In genomic region chr11:80332709-80333400, GRCm38 (mm10) we compare ENCODE assay signal across 15 mouse cellular contexts. TPM values are rescaled to one million over a fixed set of nuclear protein-coding genes. Genes with fewer than 3 reads are reported as not detected.
DNase-seq lines count a peak whose midpoint lies in the region; ATAC-seq and TF ChIP-seq lines count a peak whose summit lies in the region.
"Had no signal": no experiment of that assay in that cellular context is flagged by ENCODE, and none has a peak within 500 bp of the region (broad histone marks: within the 10 kb centered on the region; RNA-seq: fewer than 3 reads in every experiment).

No protein-coding gene starts in this region.

- no peak for ATAC-seq in kidney, postnatal 0 days (replicated peaks; ENCODE audit: low FRiP score, low read depth)
- no peak for ATAC-seq in megakaryocyte, adult 5-6 weeks (ENCODE audit: poor library complexity, severe bottlenecking)
- ATAC-seq: hindbrain, embryonic 16.5 days; liver, embryonic 12.5 days had no signal

- peak; percentile 18 for DNase-seq in kidney, postnatal 0 days (ENCODE audit: low spot score)
- DNase-seq in kidney, postnatal 25 days: no peak
- DNase-seq in 3T3-L1 (ENCODE audit: low read depth, low spot score) (peak; percentile 20), ES-E14 (ENCODE audit: low read depth, low spot score) (no peak)
- DNase-seq in embryonic facial prominence, embryonic 10.5 days (ENCODE audit: low spot score): peak; percentile 35
- DNase-seq in cerebellum, adult 9-11 months: no peak
- DNase-seq: cerebellum, adult 8-10 months; gastrocnemius, postnatal 36 days; kidney, adult 11 months; midbrain, embryonic 14.5 days; spleen, adult 18-20 months had no signal

- H3K9me3 ChIP-seq in kidney, postnatal 0 days (replicated peaks; ENCODE audit: low read length): no peaks in the 10 kb centered on the region
- no peaks in the 10 kb centered on the region for H3K9me3 ChIP-seq in ES-E14 (ENCODE audit: control insufficient read depth, insufficient read depth, low read depth, low read length)
- no peaks in the 10 kb centered on the region for H3K9me3 ChIP-seq in embryonic facial prominence, embryonic 10.5 days
- H3K9me3 ChIP-seq: liver, embryonic 12.5 days had no signal

- whole genome bisulfite sequencing in kidney, postnatal 0 days: 41% methylated on average over 12 of the region's 12 CpGs
- WGBS in embryonic facial prominence, embryonic 10.5 days: 71% methylated on average over 12 of the region's 12 CpGs

- no peaks in the 10 kb centered on the region for H3K27me3 ChIP-seq in kidney, postnatal 0 days (ENCODE audit: insufficient read depth, low read length)
- peaks cover 18% of the 10 kb centered on the region; the same call in 1 of the 2 replicates for H3K27me3 ChIP-seq in embryonic facial prominence, embryonic 10.5 days (replicated peaks; ENCODE audit: low read depth, poor library complexity, severe bottlenecking)

- H3K36me3 ChIP-seq in kidney, postnatal 0 days (ENCODE audit: insufficient read depth, low read length): no peaks in the 10 kb centered on the region
- no peaks in the 10 kb centered on the region for H3K36me3 ChIP-seq in ES-E14 (ENCODE audit: control insufficient read depth, insufficient read depth, low read length, poor library complexity, severe bottlenecking)
- no peaks in the 10 kb centered on the region for H3K36me3 ChIP-seq in embryonic facial prominence, embryonic 10.5 days (replicated peaks)
- H3K36me3 ChIP-seq: liver, embryonic 12.5 days had no signal

- TF ChIP-seq CTCF in kidney, postnatal 0 days (IDR thresholded peaks at IDR 0.05; ENCODE audit: low read depth): no peak

- H3K9ac ChIP-seq in kidney, postnatal 0 days (ENCODE audit: low read depth, low read length): no peak overlapping the region
- H3K9ac ChIP-seq in ES-E14 (ENCODE audit: insufficient read depth, low read depth, low read length, poor library complexity, severe bottlenecking): no peak overlapping the region
- H3K9ac ChIP-seq: liver, embryonic 12.5 days had no signal

- H3K4me2 ChIP-seq in kidney, postnatal 0 days (ENCODE audit: low read length): no peak overlapping the region
- H3K4me2 ChIP-seq: heart, embryonic 11.5 days; liver, embryonic 12.5 days had no signal

- in situ Hi-C loops in ES-E14 (cut with MboI; ENCODE audit: low sequenced_read_pairs in 2 of 2, unreplicated experiment in 2 of 2): no loop called here

- no peak overlapping the region for H3K27ac ChIP-seq in kidney, postnatal 0 days
- no peak overlapping the region for H3K27ac ChIP-seq in ES-E14 (ENCODE audit: insufficient read depth, low read depth, low read length, poor library complexity, severe bottlenecking)
- H3K27ac ChIP-seq in embryonic facial prominence, embryonic 10.5 days (replicated peaks): no peak overlapping the region
- H3K27ac ChIP-seq: liver, embryonic 12.5 days had no signal

- no peak overlapping the region for H3K4me3 ChIP-seq in kidney, postnatal 0 days (replicated peaks; ENCODE audit: low read depth, low read length)
- no peak overlapping the region for H3K4me3 ChIP-seq in ES-E14 (ENCODE audit: insufficient read depth in 1 of 2, low read depth in 1 of 2, low read length in 2 of 2, poor library complexity in 1 of 2, severe bottlenecking in 1 of 2)
- H3K4me3 ChIP-seq in embryonic facial prominence, embryonic 10.5 days: no peak overlapping the region
- H3K4me3 ChIP-seq: liver, embryonic 12.5 days had no signal

- H3K4me1 ChIP-seq in kidney, postnatal 0 days (replicated peaks; ENCODE audit: insufficient read depth, low read length): no peaks in the 10 kb centered on the region
- peaks cover 4 to 22% of the 10 kb centered on the region in 2 experiments; a peak in 2 of 4 replicates for H3K4me1 ChIP-seq in ES-E14 (ENCODE audit: control insufficient read depth in 2 of 2, insufficient read depth in 2 of 2, low read length in 2 of 2, poor library complexity in 1 of 2)
- H3K4me1 ChIP-seq in embryonic facial prominence, embryonic 10.5 days: peaks cover 20% of the 10 kb centered on the region
- H3K4me1 ChIP-seq: liver, embryonic 12.5 days had no signal

TF ChIP-seq in ES-E14, 5 proteins besides CTCF, POLR2A, EP300 and RAD21:
- no peak for TF ChIP-seq ZC3H11A (IDR thresholded peaks at IDR 0.05; ENCODE audit: borderline replicate concordance, low read depth, low read length)
- TF ChIP-seq MAFK (IDR thresholded peaks at IDR 0.05; ENCODE audit: insufficient read depth, low read depth, low read length): peak; percentile 37; the same call in 1 of the 2 replicates
- no peak for TF ChIP-seq CHD2 (IDR thresholded peaks at IDR 0.05; ENCODE audit: low read depth, low read length)
TF ChIP-seq in ES-E14: peak in this region for 1.

RNA-seq across cellular contexts. Expression of gene Rhbdl3, which starts 32.1 kb away (rescaled TPM):
- polyA plus RNA-seq in kidney, postnatal 0 days (2015; fragmentation: Nextera tagmentation; extraction: Ambion mirVana): 1.5 and 2.1 TPM in 2 replicates
- 1.3 and 2.0 TPM in 2 replicates for total RNA-seq in ES-E14 (2012; rRNA removed)
- polyA plus RNA-seq in embryonic facial prominence, embryonic 10.5 days (2016; fragmentation: Nextera tagmentation; extraction: Ambion mirVana): 2.1 and 3.7 TPM in 2 replicates
- total RNA-seq in megakaryocyte, adult 5-6 weeks (2015): 0.11 and 1.5 TPM in 2 replicates
- total RNA-seq in megakaryocyte, adult 5-6 weeks (2017): 0.11 TPM in 1 of 2 replicates, not detected in the other

RNA-seq across cellular contexts. Expression of gene 5730455P16Rik, which starts 45.0 kb away (rescaled TPM):
- 17.1 and 18.2 TPM in 2 replicates for polyA plus RNA-seq in kidney, postnatal 0 days (2015; fragmentation: Nextera tagmentation; extraction: Ambion mirVana)
- 11.5 and 15.1 TPM in 2 replicates for total RNA-seq in ES-E14 (2012; rRNA removed)
- polyA plus RNA-seq in embryonic facial prominence, embryonic 10.5 days (2016; fragmentation: Nextera tagmentation; extraction: Ambion mirVana): 22.4 and 23.9 TPM in 2 replicates
- 3.9 and 4.1 TPM in 2 replicates for total RNA-seq in megakaryocyte, adult 5-6 weeks (2015)
- total RNA-seq in megakaryocyte, adult 5-6 weeks (2017): 6.0 and 7.5 TPM in 2 replicates

RNA-seq across cellular contexts. Expression of gene Zfp207, which starts 50.2 kb away (rescaled TPM):
- polyA plus RNA-seq in kidney, postnatal 0 days (2015; fragmentation: Nextera tagmentation; extraction: Ambion mirVana): 199 and 201 TPM in 2 replicates
- total RNA-seq in ES-E14 (2012; rRNA removed): 177 and 201 TPM in 2 replicates
- polyA plus RNA-seq in embryonic facial prominence, embryonic 10.5 days (2016; fragmentation: Nextera tagmentation; extraction: Ambion mirVana): 321 and 322 TPM in 2 replicates
- 350 and 374 TPM in 2 replicates for total RNA-seq in megakaryocyte, adult 5-6 weeks (2015)
- 194 and 212 TPM in 2 replicates for total RNA-seq in megakaryocyte, adult 5-6 weeks (2017)

Comparison
In these comparisons a context has a peak if more than half of its experiments do, and no peak if none do; other contexts are left out.
1. DNase-seq: peak in kidney, postnatal 0 days (single experiment), 3T3-L1 (single experiment) and embryonic facial prominence, embryonic 10.5 days (single experiment); none in kidney, postnatal 25 days (0 of 2), ES-E14 (single experiment) and cerebellum, adult 9-11 months (single experiment).